Mouse (Mus musculus): ENCODE data around the gene Erc2.

DNA sequence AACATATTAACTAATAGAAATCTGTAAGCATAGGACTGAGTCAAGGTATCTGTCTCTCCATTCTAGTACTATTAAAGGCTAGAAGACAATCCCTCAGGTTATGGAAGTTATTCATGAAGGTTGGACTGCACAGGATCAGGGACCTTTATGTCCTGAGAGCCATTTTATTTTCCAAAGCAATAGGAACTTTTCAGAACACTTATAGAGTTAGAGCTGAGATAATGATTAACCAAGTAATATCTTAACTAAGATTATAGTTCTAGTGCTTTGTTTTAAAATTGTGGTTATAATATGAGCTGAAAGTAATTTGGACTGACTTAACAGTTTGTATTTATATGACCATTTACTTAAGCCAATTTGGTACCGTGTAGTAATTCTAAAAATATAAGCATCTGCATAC is 217.9 kb downstream of the Erc2 start:
- TF ChIP-seq CTCF (IDR thresholded peaks at IDR 0.05; ENCODE audit: low read depth, low read length) (no peak), POLR2A (IDR thresholded peaks at IDR 0.05; ENCODE audit: extremely low read depth, insufficient read depth, low read length) (no peak)
